Mouse (Mus musculus) olfactory bulb, adult 2 months (tissue): ENCODE measurements around the gene Sparcl1.

Experiments
- CTCF ChIP-seq: fragments of 200-500 bp; IDR thresholded peaks from 2 replicates; pipeline ENCODE4 v1.5.1; 2012; ENCODE audit warnings: low read depth, mild to moderate bottlenecking, low read length, moderate library complexity; ENCODE audit not compliant: insufficient read depth
- POLR2A ChIP-seq: fragments of 200-500 bp; IDR thresholded peaks from 2 replicates; pipeline ENCODE4 v1.6.1; 2012; ENCODE audit warnings: mild to moderate bottlenecking, low read depth, low read length, moderate library complexity; ENCODE audit not compliant: insufficient read depth

DNA sequence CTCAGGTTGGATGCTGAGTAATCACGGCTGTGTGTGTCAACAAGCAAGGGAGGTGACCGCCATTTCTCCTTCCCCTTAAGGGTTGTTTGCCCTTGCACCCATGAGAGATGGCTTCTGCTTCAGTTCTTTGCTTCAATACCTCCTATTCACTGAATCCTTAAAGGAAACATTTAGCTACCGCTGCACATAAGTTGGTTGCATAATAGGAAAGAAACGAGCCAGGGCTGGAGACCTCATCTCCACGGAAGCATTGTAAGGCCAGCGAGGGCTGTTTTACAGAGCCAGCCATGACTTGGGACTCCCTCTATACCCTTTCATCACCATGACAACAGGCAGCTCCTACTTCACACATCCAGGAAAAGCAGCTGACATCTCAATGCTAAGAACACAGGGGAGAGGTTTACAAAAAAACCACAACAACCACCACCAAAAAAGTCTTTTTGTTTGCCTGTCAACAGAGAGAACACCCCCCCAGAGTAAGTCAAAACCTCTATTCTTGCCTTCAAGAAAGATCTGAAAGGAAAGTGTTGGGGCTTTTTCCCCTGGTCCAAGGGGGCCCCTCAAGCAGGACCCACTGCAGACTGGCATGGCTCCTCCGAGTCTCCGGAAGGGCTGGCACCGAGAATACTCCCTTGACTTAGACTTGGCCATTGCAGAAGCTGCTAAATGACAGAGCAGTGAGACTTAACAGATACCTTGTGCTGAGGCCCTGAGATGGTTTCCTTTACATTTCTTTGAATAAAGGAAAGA lies 3.2 kb downstream of the Sparcl1 start:
- TF ChIP-seq CTCF (no peak), POLR2A (no peak)
